Mouse (Mus musculus) thymus, adult 2 months (tissue): ENCODE measurements around the gene Olfr52. TPM values are rescaled to one million over a fixed set of nuclear protein-coding genes. Genes with fewer than 3 reads are reported as not detected.

ENCODE experiments used
- DNase-seq: peaks from one replicate; pipeline ENCODE4 v3.0.0; 2021
- H3K27ac ChIP-seq: fragments of 200-500 bp; 2 replicates; pipeline ENCODE4 v1.5.1; 2012; ENCODE audit warnings: low read length, control low read depth; ENCODE audit not compliant: control insufficient read depth, insufficient read depth
- H3K27me3 ChIP-seq: fragments of 200-500 bp; 2 replicates; pipeline ENCODE4 v1.6.1; 2012; ENCODE audit warnings: mild to moderate bottlenecking, low read length, moderate library complexity, mixed read lengths; ENCODE audit not compliant: control insufficient read depth, insufficient read depth
- H3K36me3 ChIP-seq: fragments of 200-500 bp; 2 replicates; pipeline ENCODE4 v1.6.1; 2012; ENCODE audit warnings: mild to moderate bottlenecking, low read length, moderate library complexity; ENCODE audit not compliant: control insufficient read depth, insufficient read depth
- H3K4me1 ChIP-seq: fragments of 200-500 bp; replicated peaks from 2 replicates; pipeline ENCODE4 v1.6.1; 2012; ENCODE audit warnings: low read length; ENCODE audit not compliant: control insufficient read depth, insufficient read depth
- H3K4me3 ChIP-seq: fragments of 200-500 bp; 2 replicates; pipeline ENCODE4 v1.5.1; 2012; ENCODE audit warnings: mild to moderate bottlenecking, low read length, control low read depth, moderate library complexity; ENCODE audit not compliant: control insufficient read depth, insufficient read depth
- CTCF ChIP-seq: fragments of 200-500 bp; IDR thresholded peaks from 2 replicates; pipeline ENCODE4 v1.5.1; 2012; ENCODE audit warnings: mild to moderate bottlenecking, control low read depth, low read length, moderate library complexity, borderline replicate concordance; ENCODE audit not compliant: control insufficient read depth, poor library complexity, insufficient read depth; ENCODE audit errors: extremely low read depth
- POLR2A ChIP-seq: fragments of 200-500 bp; IDR thresholded peaks from 2 replicates; pipeline ENCODE4 v1.6.1; 2012; ENCODE audit warnings: mild to moderate bottlenecking, low read length, control low read depth, moderate library complexity; ENCODE audit not compliant: control insufficient read depth, poor library complexity, insufficient read depth; ENCODE audit errors: extremely low read depth
- WGBS: fragments of 180-500 bp; shearing (Covaris S2); methylation state at CpG from one replicate; pipeline ENCODE4 v1.1.7; 2018; 5-methylcytosine and 5-hydroxymethylcytosine counted together
- polyA plus RNA-seq: library from polyadenylated mRNA; depleted of rRNA; stranded (reverse); fragments of >200 nt; gene quantifications from 2 replicates; pipeline ENCODE4 v1.2.3, GENCODE M21; 2012; rRNA removed

Gene Olfr52
- polyA plus RNA-seq, 1 experiment, result not detected

DNA sequence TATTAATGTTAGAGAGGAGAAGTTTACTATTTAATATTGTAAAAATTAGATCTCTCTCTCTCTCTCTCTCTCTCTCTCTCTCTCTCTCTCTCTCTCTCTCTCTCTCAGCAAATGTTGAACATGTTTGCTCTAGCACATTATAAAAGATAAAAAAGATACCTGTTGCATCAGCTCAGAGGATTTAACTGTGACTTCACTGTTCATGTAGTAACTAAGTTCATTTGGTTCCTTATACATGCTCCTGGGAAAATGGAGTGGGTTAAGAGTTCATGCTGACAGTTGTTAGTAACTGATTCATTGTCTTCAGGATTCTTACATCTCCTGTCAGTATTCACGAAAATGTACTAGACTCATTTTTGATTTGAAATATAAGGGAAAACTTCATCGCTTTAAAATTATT lies 18.1 kb downstream of the Olfr52 start, which contains the start of gene Olfr1043:
Gene Olfr1043, minus strand, starts transcription at position 101 of the 400 bp plus-strand sequence.
- Histone ChIP-seq H3K27me3 (no peaks in the 10 kb centered on the region), H3K4me1 (no peaks in the 10 kb centered on the region), H3K36me3 (no peaks in the 10 kb centered on the region), H3K27ac (no peak within 1 kb of the TSS), H3K4me3 (no peak within 1 kb of the TSS)
- TF ChIP-seq POLR2A (no peak), CTCF (no peak)
- no peak for DNase-seq
- 91% methylated on average over 2 of the region's 2 CpGs for WGBS

DNA sequence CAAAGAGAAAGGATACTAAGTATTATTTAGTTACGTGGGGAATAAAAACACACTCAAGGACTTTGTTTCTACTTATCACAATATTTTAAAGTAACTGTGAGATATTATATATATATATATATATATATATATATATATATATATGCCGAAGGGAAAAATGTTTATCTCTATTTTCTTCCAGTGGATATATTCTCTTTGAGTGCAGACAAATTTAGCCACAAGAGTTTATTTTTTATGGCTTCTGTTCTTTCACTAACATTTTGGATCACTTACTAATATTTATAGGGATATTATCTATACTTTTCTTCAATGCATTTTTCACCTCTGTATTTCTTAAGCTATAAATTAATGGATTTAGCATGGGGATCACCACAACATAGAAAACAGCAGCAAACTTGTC lies 23.7 kb downstream of the Olfr52 start, which contains the start of gene Olfr1042:
Gene Olfr1042, minus strand, starts transcription at position 101 of the 400 bp plus-strand sequence.
- 96% methylated on average over 2 of the region's 2 CpGs for WGBS

DNA sequence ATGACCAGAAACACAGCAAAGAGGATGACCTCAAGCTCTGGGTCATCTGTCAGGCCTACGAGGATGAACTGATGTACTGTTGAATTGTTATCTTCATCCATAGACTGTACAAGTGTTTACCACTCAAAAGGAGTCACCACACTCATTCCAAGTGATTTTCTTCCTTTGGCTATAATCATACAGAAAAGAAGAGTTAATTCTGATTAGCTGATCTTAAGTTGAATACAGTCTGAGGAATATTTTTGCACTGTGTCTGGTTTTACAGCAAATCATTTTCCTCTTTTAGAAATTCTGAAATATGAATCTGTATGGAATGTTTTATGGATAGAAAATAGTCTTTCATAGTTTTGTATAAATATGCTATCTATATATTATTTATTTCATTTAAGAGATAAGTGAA lies 38.9 kb downstream of the Olfr52 start, which contains the start of gene Olfr1040:
Gene Olfr1040, minus strand, starts transcription at position 101 of the 400 bp plus-strand sequence.
- Histone ChIP-seq H3K4me1 (no peaks in the 10 kb centered on the region), H3K4me3 (no peak within 1 kb of the TSS), H3K27me3 (no peaks in the 10 kb centered on the region), H3K36me3 (no peaks in the 10 kb centered on the region), H3K27ac (no peak within 1 kb of the TSS)
- WGBS, result 84% methylated on average over 1 of the region's 1 CpGs
- TF ChIP-seq POLR2A (no peak), CTCF (no peak)
- no peak for DNase-seq

More for the DNA sequence above, 23.7 kb downstream of the Olfr52 start, which contains the start of gene Olfr1042:
- Histone ChIP-seq H3K27me3 (no peaks in the 10 kb centered on the region), H3K4me1 (no peaks in the 10 kb centered on the region), H3K4me3 (no peak within 1 kb of the TSS), H3K36me3 (no peaks in the 10 kb centered on the region), H3K27ac (no peak within 1 kb of the TSS)
- no peak for DNase-seq
- TF ChIP-seq POLR2A, result no peak
- TF ChIP-seq CTCF, result no peak

- Histone ChIP-seq H3K27me3 (no peaks in the 10 kb centered on the region), H3K36me3 (no peaks in the 10 kb centered on the region), H3K27ac (no peak within 1 kb of the TSS), H3K4me1 (no peaks in the 10 kb centered on the region), H3K4me3 (no peak within 1 kb of the TSS)
- TF ChIP-seq CTCF, result no peak
- no peak for TF ChIP-seq POLR2A
- 96% methylated on average over 1 of the region's 1 CpGs for WGBS
- no peak for DNase-seq
These were observed 49.7 kb downstream of the Olfr52 start, which contains the start of gene Olfr1039 for GRCm38 (mm10) chr2:86135828-86136227. Gene Olfr1039 (minus strand): TSS chr2:86135928.

Other genes starting within 250 kb of the Olfr52 start
- not detected in 2 replicates for gene Olfr1028, start 235.2 kb downstream of the Olfr52 start, polyA plus RNA-seq
- not detected in 2 replicates for gene Olfr1029, start 211.8 kb downstream of the Olfr52 start, polyA plus RNA-seq
- not detected in 2 replicates for gene Olfr1030, start 206.4 kb downstream of the Olfr52 start, polyA plus RNA-seq
- not detected in 2 replicates for gene Olfr1031, start 195.4 kb downstream of the Olfr52 start, polyA plus RNA-seq
- gene Olfr1032, start 180.1 kb downstream of the Olfr52 start, polyA plus RNA-seq, result not detected in 2 replicates
- 0.39 and 0.56 TPM in 2 replicates for gene Olfr1033, start 165.1 kb downstream of the Olfr52 start, polyA plus RNA-seq
- 0.04 TPM in 2 replicates for gene Olfr1034, start 139.8 kb downstream of the Olfr52 start, polyA plus RNA-seq
- gene Olfr1036, start 111.7 kb downstream of the Olfr52 start, polyA plus RNA-seq, result not detected in 2 replicates
- not detected in 2 replicates for gene Olfr1037, start 98.3 kb downstream of the Olfr52 start, polyA plus RNA-seq
- gene Olfr1039, start 49.8 kb downstream of the Olfr52 start, polyA plus RNA-seq, result not detected in 2 replicates
- gene Olfr1040, start 39.0 kb downstream of the Olfr52 start, polyA plus RNA-seq, result not detected in 2 replicates
- not detected in 2 replicates for gene Olfr1042, start 23.8 kb downstream of the Olfr52 start, polyA plus RNA-seq
- not detected in 2 replicates for gene Olfr1043, start 18.2 kb downstream of the Olfr52 start, polyA plus RNA-seq
- not detected in 2 replicates for gene Olfr1044, start 7.9 kb downstream of the Olfr52 start, polyA plus RNA-seq
- not detected in 2 replicates for gene Olfr1045, start 17.3 kb upstream of the Olfr52 start, polyA plus RNA-seq
- gene Olfr1046, start 33.6 kb upstream of the Olfr52 start, polyA plus RNA-seq, result not detected in 2 replicates
- gene Olfr1047, start 45.7 kb upstream of the Olfr52 start, polyA plus RNA-seq, result not detected in 2 replicates
- gene Olfr1048, start 54.6 kb upstream of the Olfr52 start, polyA plus RNA-seq, result not detected in 2 replicates
- gene Olfr1049, start 72.6 kb upstream of the Olfr52 start, polyA plus RNA-seq, result not detected in 2 replicates
- gene Olfr1051, start 93.4 kb upstream of the Olfr52 start, polyA plus RNA-seq, result not detected in 2 replicates
- not detected in 2 replicates for gene Olfr1052, start 106.8 kb upstream of the Olfr52 start, polyA plus RNA-seq
- not detected in 2 replicates for gene Olfr1053, start 129.6 kb upstream of the Olfr52 start, polyA plus RNA-seq
- gene Olfr1054, start 149.8 kb upstream of the Olfr52 start, polyA plus RNA-seq, result not detected in 2 replicates
- gene Olfr1055, start 164.6 kb upstream of the Olfr52 start, polyA plus RNA-seq, result not detected in 2 replicates
- not detected in 2 replicates for gene Olfr1056, start 176.8 kb upstream of the Olfr52 start, polyA plus RNA-seq
- gene Olfr1057, start 192.7 kb upstream of the Olfr52 start, polyA plus RNA-seq, result not detected in 2 replicates
- not detected in 2 replicates for gene Olfr1058, start 202.9 kb upstream of the Olfr52 start, polyA plus RNA-seq
- not detected in 2 replicates for gene Olfr1061, start 228.4 kb upstream of the Olfr52 start, polyA plus RNA-seq
- 0.15 TPM in 1 of 2 replicates, not detected in the other for gene Olfr1062, start 241.1 kb upstream of the Olfr52 start, polyA plus RNA-seq